In the genomic region with DNA sequence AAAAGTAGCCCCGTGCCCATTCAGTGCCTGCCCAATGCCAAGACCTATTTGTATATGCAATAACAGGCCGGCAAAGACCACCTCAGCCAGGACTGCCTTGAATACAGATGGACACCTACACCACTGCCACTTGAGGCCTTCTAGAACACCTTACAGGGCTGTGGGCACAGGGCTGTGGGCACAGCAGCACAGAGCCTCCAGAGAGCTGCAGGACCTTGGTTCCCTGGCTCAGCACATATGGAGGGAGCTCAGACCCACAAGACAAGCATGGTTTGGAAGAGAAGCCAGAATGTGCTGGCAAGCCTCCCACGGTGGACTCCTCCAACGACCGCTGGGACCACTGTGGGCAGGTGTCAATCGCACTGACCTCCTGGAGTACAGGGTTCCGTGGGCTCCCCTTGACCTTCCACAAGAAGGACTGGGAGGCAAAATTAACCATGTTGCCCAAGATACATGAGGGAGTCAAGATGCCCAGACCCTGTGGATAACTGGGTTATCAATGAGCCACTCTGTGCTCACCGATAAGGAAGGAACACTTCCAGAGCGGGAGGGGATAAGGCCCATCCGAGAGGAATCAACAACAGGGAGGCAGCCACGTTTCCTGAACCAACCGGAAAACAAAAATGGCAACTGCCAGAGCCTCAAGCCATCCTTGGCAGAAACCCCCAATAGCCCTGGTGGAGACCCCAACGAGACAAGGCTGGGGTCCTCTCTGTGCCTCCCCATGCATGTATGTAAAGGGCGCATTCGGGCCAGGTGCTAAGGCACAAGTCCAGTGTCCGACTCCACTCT, we compare ENCODE assay signal across 10 mouse cellular contexts. TPM values are rescaled to one million over a fixed set of nuclear protein-coding genes. Genes with fewer than 3 reads are reported as not detected.
DNase-seq lines count a peak whose midpoint lies in the region; ATAC-seq and TF ChIP-seq lines count a peak whose summit lies in the region.
"Had no signal": no experiment of that assay in that cellular context is flagged by ENCODE, and none has a peak within 500 bp of the region (broad histone marks: within the 10 kb centered on the region; RNA-seq: fewer than 3 reads in every experiment).

No protein-coding gene starts in this region.

- H3K27me3 ChIP-seq in lung, embryonic 16.5 days (ENCODE audit: control insufficient read depth, insufficient read depth, low read depth, low read length), result peaks cover 2% of the 10 kb centered on the region; the same call in 1 of the 2 replicates
- H3K27me3 ChIP-seq in intestine, embryonic 16.5 days (replicated peaks; ENCODE audit: control insufficient read depth, insufficient read depth, low read length), result no peaks in the 10 kb centered on the region
- no peaks in the 10 kb centered on the region for H3K27me3 ChIP-seq in small intestine, adult 2 months (ENCODE audit: control insufficient read depth, insufficient read depth, low read length)

- no peak for TF ChIP-seq POLR2A in small intestine, adult 2 months (IDR thresholded peaks at IDR 0.05; ENCODE audit: low read depth, low read length)

- no peak overlapping the region for H3K9ac ChIP-seq in lung, embryonic 16.5 days (ENCODE audit: low read length)
- peak overlapping the region; percentile 50 for H3K9ac ChIP-seq in intestine, embryonic 16.5 days (ENCODE audit: low read depth, low read length)

- no peaks in the 10 kb centered on the region for H3K36me3 ChIP-seq in lung, embryonic 16.5 days (ENCODE audit: control insufficient read depth, insufficient read depth, low read length)
- H3K36me3 ChIP-seq in intestine, embryonic 16.5 days (ENCODE audit: control insufficient read depth, insufficient read depth, low read length), result peaks cover 3% of the 10 kb centered on the region; the same call in 1 of the 2 replicates
- H3K36me3 ChIP-seq in small intestine, adult 2 months (ENCODE audit: control insufficient read depth, insufficient read depth, low read length), result no peaks in the 10 kb centered on the region

- peak; percentile 70 for DNase-seq in cerebellum, adult 9-11 months
- no peak for DNase-seq in cerebellum, adult 8-10 months
- DNase-seq in lung, adult 18-20 months, result no peak
- no peak for DNase-seq in layer of hippocampus, adult 11-12 months (ENCODE audit: low spot score)
- DNase-seq in left cerebral cortex, adult 9 months (ENCODE audit: low spot score in 2 of 2), result no peak
- DNase-seq: gastrocnemius, postnatal 25 days; thymus, postnatal 36 days had no signal

- 74% methylated on average over 16 of the region's 16 CpGs for WGBS in lung, embryonic 16.5 days
- WGBS in intestine, embryonic 16.5 days, result 77% methylated on average over 16 of the region's 16 CpGs
- 42% methylated on average over 16 of the region's 16 CpGs for WGBS in small intestine, adult 2 months

- TF ChIP-seq CTCF in small intestine, adult 2 months (IDR thresholded peaks at IDR 0.05; ENCODE audit: extremely low read depth, insufficient read length, insufficient replicate concordance, low read depth, low read length), result no peak

- H3K4me2 ChIP-seq in lung, embryonic 16.5 days (ENCODE audit: low read depth, low read length), result peak overlapping the region; percentile 26
- H3K4me2 ChIP-seq in intestine, embryonic 16.5 days (ENCODE audit: low read depth, low read length), result peak overlapping the region; percentile 93

- no peak for ATAC-seq in lung, embryonic 16.5 days (ENCODE audit: low read depth)
- no peak for ATAC-seq in intestine, embryonic 16.5 days

- no peak overlapping the region for H3K4me3 ChIP-seq in lung, embryonic 16.5 days (ENCODE audit: low read length)
- H3K4me3 ChIP-seq in intestine, embryonic 16.5 days (ENCODE audit: low read length), result peak overlapping the region; percentile 15
- H3K4me3 ChIP-seq in small intestine, adult 2 months (ENCODE audit: low read depth, low read length), result peak overlapping the region; percentile 39

- no peaks in the 10 kb centered on the region for H3K9me3 ChIP-seq in lung, embryonic 16.5 days (ENCODE audit: control insufficient read depth, low read length)
- no peaks in the 10 kb centered on the region for H3K9me3 ChIP-seq in intestine, embryonic 16.5 days (ENCODE audit: control insufficient read depth, low read length)

- H3K4me1 ChIP-seq in lung, embryonic 16.5 days (replicated peaks; ENCODE audit: control insufficient read depth, insufficient read depth, low read length), result peaks cover 35% of the 10 kb centered on the region
- peaks cover 68% of the 10 kb centered on the region for H3K4me1 ChIP-seq in intestine, embryonic 16.5 days (ENCODE audit: control insufficient read depth, insufficient read depth, low read length)
- peaks cover 37% of the 10 kb centered on the region for H3K4me1 ChIP-seq in small intestine, adult 2 months (ENCODE audit: control insufficient read depth, insufficient read depth, insufficient read length, low read length)

- no peak overlapping the region for H3K27ac ChIP-seq in lung, embryonic 16.5 days (ENCODE audit: low read length)
- H3K27ac ChIP-seq in intestine, embryonic 16.5 days (ENCODE audit: low read length), result peak overlapping the region; percentile 64
- peak overlapping the region; percentile 80 for H3K27ac ChIP-seq in small intestine, adult 2 months (ENCODE audit: insufficient read depth, low read depth, low read length)

RNA-seq across cellular contexts. Expression of a gene that starts 3.7 kb away (rescaled TPM):
- polyA plus RNA-seq in lung, embryonic 16.5 days (2015; fragmentation: Nextera tagmentation; extraction: Ambion mirVana), result 4.6 and 5.5 TPM in 2 replicates
- 4.8 and 7.1 TPM in 2 replicates for polyA plus RNA-seq in intestine, embryonic 16.5 days (2015; fragmentation: Nextera tagmentation; extraction: Ambion mirVana)
- 58.8 and 100 TPM in 2 replicates for polyA plus RNA-seq in small intestine, adult 2 months (2012; rRNA removed)

RNA-seq across cellular contexts. Expression of a gene that starts 34.5 kb away (rescaled TPM):
- polyA plus RNA-seq in lung, embryonic 16.5 days (2015; fragmentation: Nextera tagmentation; extraction: Ambion mirVana), result 0.88 and 0.91 TPM in 2 replicates
- 0.43 and 0.53 TPM in 2 replicates for polyA plus RNA-seq in intestine, embryonic 16.5 days (2015; fragmentation: Nextera tagmentation; extraction: Ambion mirVana)
- polyA plus RNA-seq in small intestine, adult 2 months (2012; rRNA removed), result 0.76 and 1.1 TPM in 2 replicates
